Mouse (Mus musculus) urinary bladder, adult 2 months (tissue): ENCODE data around the gene Chst3. TPM values are rescaled to one million over a fixed set of nuclear protein-coding genes. Genes with fewer than 3 reads are reported as not detected.
"Not testable (repeated sequence)": the region's sequence is repeated elsewhere in the genome, so short reads cannot be mapped to it uniquely, and the experiment has no call there.

Experiments
- DNase-seq: peaks from one replicate; pipeline ENCODE4 v3.0.0; 2022; ENCODE audit warnings: low spot score
- polyA plus RNA-seq: library from polyadenylated mRNA; depleted of rRNA; stranded (reverse); fragments of >200 nt; gene quantifications from 2 replicates; pipeline ENCODE4 v1.2.3, GENCODE M21; 2012

The Chst3 gene
- polyA plus RNA-seq, 1 experiment = 0.58 TPM

- no peak for DNase-seq
These were observed 14.9 kb upstream of the Chst3 start for GRCm38 (mm10) chr10:60234006-60234405.

- peak; percentile 33 for DNase-seq
These were observed 11.4 kb upstream of the Chst3 start for GRCm38 (mm10) chr10:60230321-60231088.

- no peak for DNase-seq
These were observed 10.1 kb upstream of the Chst3 start for GRCm38 (mm10) chr10:60229113-60229512.

- DNase-seq = no peak
These were observed 8.6 kb upstream of the Chst3 start for GRCm38 (mm10) chr10:60227666-60228065.

- no peak for DNase-seq
These were observed 5.5 kb upstream of the Chst3 start for GRCm38 (mm10) chr10:60224601-60225000.

GRCm38 (mm10) chr10:60221571-60222259 is 2.7 kb upstream of the Chst3 start:
- DNase-seq = not testable (repeated sequence)

- DNase-seq = no peak
These were observed 1.5 kb upstream of the Chst3 start for GRCm38 (mm10) chr10:60220607-60221006.

GRCm38 (mm10) chr10:60220042-60220523 is 1.0 kb upstream of the Chst3 start:
- DNase-seq = no peak

- no peak for DNase-seq
These were observed 948 bp downstream of the Chst3 start for GRCm38 (mm10) chr10:60218033-60218590.

- no peak for DNase-seq
These were observed 2.5 kb downstream of the Chst3 start for GRCm38 (mm10) chr10:60216331-60217095.

- DNase-seq = no peak
These were observed 3.7 kb downstream of the Chst3 start for GRCm38 (mm10) chr10:60215077-60215960.

GRCm38 (mm10) chr10:60212589-60213379 is 6.3 kb downstream of the Chst3 start:
- DNase-seq = no peak

- no peak for DNase-seq
These were observed 7.5 kb downstream of the Chst3 start for GRCm38 (mm10) chr10:60211501-60212005.

- DNase-seq = no peak
These were observed 8.6 kb downstream of the Chst3 start for GRCm38 (mm10) chr10:60210468-60210867.

- peak; percentile 46 for DNase-seq
These were observed 9.8 kb downstream of the Chst3 start for GRCm38 (mm10) chr10:60209237-60209636.

GRCm38 (mm10) chr10:60207166-60207705 is 11.8 kb downstream of the Chst3 start:
- DNase-seq = no peak

- DNase-seq = no peak
These were observed 13.3 kb downstream of the Chst3 start for GRCm38 (mm10) chr10:60205601-60206241.

GRCm38 (mm10) chr10:60202785-60203184 is 16.3 kb downstream of the Chst3 start:
- no peak for DNase-seq

GRCm38 (mm10) chr10:60200996-60201395 is 18.1 kb downstream of the Chst3 start:
- no peak for DNase-seq
